Mouse (Mus musculus) frontal cortex, adult 2 months (tissue): ENCODE measurements around the gene Akr1c19. TPM values are rescaled to one million over a fixed set of nuclear protein-coding genes. Genes with fewer than 3 reads are reported as not detected.
"Not testable (repeated sequence)": the region's sequence is repeated elsewhere in the genome, so short reads cannot be mapped to it uniquely, and the experiment has no call there.

Experiments used
- DNase-seq, 2 experiments: peaks; one replicate each; pipeline ENCODE4 v3.0.0; 2022; ENCODE audit warnings: low spot score in 1 of 2; ENCODE audit errors: extremely low spot score in 1 of 2
- polyA plus RNA-seq: library from polyadenylated mRNA; depleted of rRNA; stranded (reverse); fragments of >200 nt; gene quantifications from 2 replicates; pipeline ENCODE4 v1.2.3, GENCODE M21; 2012; rRNA removed

Gene Akr1c19
- polyA plus RNA-seq: 0.08 and 0.11 TPM in 2 replicates

- DNase-seq: no peak
Observed at GRCm38 (mm10) chr13:4228441-4228840, at the start of gene Akr1c19. TSS of gene Akr1c19 (plus strand) at chr13:4228700.

- not testable (repeated sequence) for DNase-seq
Observed at GRCm38 (mm10) chr13:4181321-4181720, 47.2 kb upstream of the Akr1c19 start.

- DNase-seq: no peak
Observed at GRCm38 (mm10) chr13:4183116-4183515, 45.4 kb upstream of the Akr1c19 start.

GRCm38 (mm10) chr13:4186641-4187411, 41.7 kb upstream of the Akr1c19 start:
- not testable (repeated sequence) for DNase-seq

- DNase-seq: peak in 1 of 2 experiments; percentile 43
Observed at GRCm38 (mm10) chr13:4188174-4188573, 40.3 kb upstream of the Akr1c19 start.

GRCm38 (mm10) chr13:4190904-4191303, 37.6 kb upstream of the Akr1c19 start, which contains the start of gene Akr1c13:
TSS of gene Akr1c13 (plus strand) at chr13:4191150.
- no peak for DNase-seq

GRCm38 (mm10) chr13:4192511-4192910, 36.0 kb upstream of the Akr1c19 start:
- DNase-seq: no peak

GRCm38 (mm10) chr13:4206147-4206903, 22.2 kb upstream of the Akr1c19 start:
- DNase-seq: no peak

GRCm38 (mm10) chr13:4211560-4212299, 16.8 kb upstream of the Akr1c19 start:
- no peak for DNase-seq

- DNase-seq: no peak
Observed at GRCm38 (mm10) chr13:4212309-4212708, 16.2 kb upstream of the Akr1c19 start.

GRCm38 (mm10) chr13:4215496-4215895, 13.0 kb upstream of the Akr1c19 start:
- not testable (repeated sequence) for DNase-seq

GRCm38 (mm10) chr13:4230841-4231623, 2.5 kb downstream of the Akr1c19 start:
- no peak for DNase-seq

- no peak for DNase-seq
Observed at GRCm38 (mm10) chr13:4233135-4233534, 4.6 kb downstream of the Akr1c19 start.

GRCm38 (mm10) chr13:4233536-4234172, 5.2 kb downstream of the Akr1c19 start:
- no peak for DNase-seq

- peak in 1 of 2 experiments; percentile 1 for DNase-seq
Observed at GRCm38 (mm10) chr13:4244861-4245559, 16.5 kb downstream of the Akr1c19 start.

GRCm38 (mm10) chr13:4249347-4249746, 20.8 kb downstream of the Akr1c19 start:
- DNase-seq: no peak

- not testable (repeated sequence) for DNase-seq
Observed at GRCm38 (mm10) chr13:4256894-4257293, 28.4 kb downstream of the Akr1c19 start.

- DNase-seq: no peak
Observed at GRCm38 (mm10) chr13:4257349-4257748, 28.8 kb downstream of the Akr1c19 start.

GRCm38 (mm10) chr13:4264612-4265011, 36.1 kb downstream of the Akr1c19 start:
- DNase-seq: no peak
